Mouse (Mus musculus) monocyte, adult 5-6 weeks (primary cell): ENCODE results near the gene Tmem94. TPM values are rescaled to one million over a fixed set of nuclear protein-coding genes. Genes with fewer than 3 reads are reported as not detected.
A peak's percentile ranks its signal among the peaks of the same experiment; 100 is the strongest.

Experiments used
- ATAC-seq: fragments of 153-309, 156-312 bp; replicated peaks from 2 replicates; pipeline ENCODE4 v1.8.0; 2017; ENCODE audit warnings: mild to moderate bottlenecking; ENCODE audit not compliant: low TSS enrichment, insufficient number of reproducible peaks, severe bottlenecking, poor library complexity, low FRiP score
- total RNA-seq: library from RNA; stranded (forward); fragments of 200-1000, 200-491, 200-594 nt; gene quantifications from 3 replicates; pipeline ENCODE4 v1.2.3, GENCODE M21; 2017

Gene Tmem94
- total RNA-seq, 1 experiment from 2014 or later, result 10.8 TPM

GRCm38 (mm10) chr11:115821001-115821400 is 55.8 kb downstream of the Tmem94 start:
- no peak for ATAC-seq

- ATAC-seq, result peak; percentile 82
Measured at GRCm38 (mm10) chr11:115823774-115824740, 58.8 kb downstream of the Tmem94 start, which contains the start of gene Llgl2. Gene Llgl2 (plus strand): TSS chr11:115824049.

DNA sequence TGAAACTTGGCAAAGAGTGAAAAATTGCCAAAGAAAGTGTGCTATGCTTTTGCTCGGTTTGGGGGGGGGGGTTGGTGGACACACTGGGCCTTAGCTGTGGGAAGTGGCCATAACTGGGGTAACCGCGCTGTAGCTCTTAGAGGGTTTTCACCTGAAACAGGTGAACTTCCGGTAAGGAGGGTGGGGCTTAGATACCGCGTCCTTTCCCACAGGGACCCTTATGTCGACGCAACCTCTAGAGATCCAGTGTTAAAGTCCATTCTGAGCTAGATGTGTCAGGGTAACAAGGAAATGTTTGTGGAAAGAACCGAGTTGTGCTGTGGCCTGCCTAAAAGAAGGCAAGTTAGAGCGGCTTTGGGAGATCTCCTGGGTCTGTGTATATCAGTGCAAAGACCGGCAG is 59.6 kb downstream of the Tmem94 start:
- ATAC-seq, result no peak

DNA sequence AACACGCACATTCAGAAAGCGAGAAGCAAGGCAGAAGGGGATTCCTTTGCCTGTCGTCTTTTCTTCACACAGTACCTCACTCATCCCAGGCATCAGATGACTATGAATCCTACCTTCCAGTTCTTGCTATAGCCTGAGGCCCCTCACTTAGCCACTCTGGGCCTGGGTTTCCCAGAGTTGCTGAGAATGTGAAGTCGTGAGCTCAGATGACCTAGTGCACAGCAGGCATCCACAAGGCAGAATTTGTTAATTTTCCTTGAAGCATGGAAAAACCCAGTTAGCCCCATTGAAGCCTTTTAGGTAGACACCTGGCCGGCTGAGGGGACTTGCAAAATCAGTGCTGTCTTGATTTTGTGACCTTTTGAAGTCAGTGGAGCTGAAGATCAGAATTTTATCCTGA is 61.3 kb downstream of the Tmem94 start:
- no peak for ATAC-seq

GRCm38 (mm10) chr11:115827624-115828023 is 62.4 kb downstream of the Tmem94 start:
- no peak for ATAC-seq

- ATAC-seq, result no peak
Measured at GRCm38 (mm10) chr11:115829036-115829435, 63.8 kb downstream of the Tmem94 start.

DNA sequence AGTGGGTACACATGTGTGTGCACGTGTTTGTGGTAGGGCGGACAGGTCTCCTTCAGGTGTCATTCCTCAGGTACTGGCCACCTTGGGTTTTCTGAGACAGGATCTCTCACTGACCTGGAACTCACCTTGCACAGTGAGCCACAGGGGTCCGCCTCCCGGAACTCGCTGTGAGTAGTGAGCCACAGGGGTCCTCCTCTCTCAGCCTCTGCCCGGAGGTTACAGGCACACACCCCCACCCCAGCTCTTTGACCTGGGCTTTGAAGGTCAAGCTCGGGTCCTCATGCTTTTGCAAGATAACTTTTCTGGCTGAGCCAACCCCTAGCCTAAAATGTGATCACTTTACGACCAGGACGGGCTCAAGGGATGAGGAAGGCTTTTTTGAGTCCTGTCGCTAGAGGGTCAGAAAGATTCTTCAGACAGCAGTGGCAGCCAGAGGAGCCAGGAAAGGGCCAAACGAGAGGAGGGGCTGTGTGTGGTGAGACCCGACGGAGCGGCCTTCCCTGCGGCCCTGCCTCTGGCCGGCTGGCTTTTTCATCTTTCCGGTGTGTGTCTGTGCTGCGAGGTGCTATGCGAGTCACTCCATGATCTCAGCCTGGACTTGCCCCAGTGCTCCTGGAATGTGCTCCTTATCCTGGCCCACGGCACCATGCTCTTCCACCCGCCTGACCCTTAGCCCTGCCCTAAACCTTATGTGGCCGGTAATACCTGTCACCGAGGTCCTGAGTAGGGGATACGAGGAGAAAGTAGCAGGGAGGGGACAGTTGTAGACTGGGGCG is 65.5 kb downstream of the Tmem94 start:
- no peak for ATAC-seq

- no peak for ATAC-seq
Measured at GRCm38 (mm10) chr11:115831518-115831917, 66.3 kb downstream of the Tmem94 start.

DNA sequence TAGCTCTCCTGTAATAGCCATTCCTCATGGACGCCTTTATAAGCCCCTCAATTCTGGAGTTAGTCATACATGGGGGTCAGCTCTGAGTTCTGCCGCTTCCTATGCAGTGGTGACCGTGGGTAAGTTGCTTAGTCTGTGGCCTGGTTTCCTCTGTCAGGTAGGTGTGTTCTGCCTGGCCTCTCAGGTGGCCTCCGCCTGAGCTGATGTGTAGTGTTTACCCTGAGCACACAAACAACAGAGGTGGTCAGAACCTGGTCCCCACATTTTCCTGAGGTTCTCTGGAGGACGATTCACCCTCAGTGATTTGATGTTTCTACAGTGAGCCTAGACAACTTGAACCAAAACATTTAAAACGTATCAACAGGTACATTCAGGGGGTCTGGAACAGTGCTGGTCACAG is 66.8 kb downstream of the Tmem94 start:
- no peak for ATAC-seq

DNA sequence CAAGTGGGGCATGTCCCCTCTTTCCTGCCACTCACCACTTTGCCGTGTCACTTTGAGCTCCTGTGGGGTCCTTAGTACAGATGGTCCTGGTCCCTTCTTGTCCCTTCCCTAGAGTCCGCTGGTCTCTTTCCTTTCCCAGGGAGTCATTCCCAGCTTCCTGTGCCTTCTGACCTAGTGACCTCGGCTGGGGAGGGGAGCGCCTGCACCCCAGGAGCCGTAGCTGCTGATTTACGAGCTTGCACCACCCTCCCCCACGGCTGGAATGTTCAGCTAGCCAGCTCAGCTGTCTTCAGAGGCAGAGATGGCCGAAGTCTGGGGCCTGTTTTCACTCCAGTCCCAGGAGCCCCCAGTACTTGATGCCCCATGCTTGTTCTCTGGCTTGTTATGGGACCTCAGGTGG is 67.3 kb downstream of the Tmem94 start:
- ATAC-seq, result no peak; the same call in 1 of the 2 replicates

DNA sequence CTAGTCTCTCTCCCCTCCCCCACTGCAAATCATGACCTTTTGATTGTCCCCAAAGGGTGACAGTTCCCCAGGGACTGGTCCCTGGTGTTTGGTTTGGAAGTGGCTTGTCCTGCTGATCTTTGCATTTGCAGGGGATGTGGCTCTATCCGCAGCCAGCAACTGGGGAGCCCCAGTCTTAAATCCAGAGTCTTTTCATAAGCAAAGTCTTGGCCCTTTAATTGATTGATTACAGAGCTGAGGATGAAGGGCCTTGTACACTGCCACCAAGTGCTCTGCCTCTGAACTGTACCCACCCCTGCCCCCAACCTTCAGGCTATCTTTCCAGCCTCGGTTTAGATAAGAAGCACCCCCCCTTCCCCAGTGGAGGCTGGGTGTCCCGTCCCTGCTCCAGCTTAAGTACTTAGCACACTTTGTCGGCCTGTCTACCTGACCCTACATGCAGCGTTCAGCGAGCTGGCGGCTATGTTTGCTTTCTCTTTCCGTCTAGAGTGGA is 67.8 kb downstream of the Tmem94 start:
- no peak for ATAC-seq

GRCm38 (mm10) chr11:115834033-115834432 is 68.8 kb downstream of the Tmem94 start:
- ATAC-seq, result no peak

DNA sequence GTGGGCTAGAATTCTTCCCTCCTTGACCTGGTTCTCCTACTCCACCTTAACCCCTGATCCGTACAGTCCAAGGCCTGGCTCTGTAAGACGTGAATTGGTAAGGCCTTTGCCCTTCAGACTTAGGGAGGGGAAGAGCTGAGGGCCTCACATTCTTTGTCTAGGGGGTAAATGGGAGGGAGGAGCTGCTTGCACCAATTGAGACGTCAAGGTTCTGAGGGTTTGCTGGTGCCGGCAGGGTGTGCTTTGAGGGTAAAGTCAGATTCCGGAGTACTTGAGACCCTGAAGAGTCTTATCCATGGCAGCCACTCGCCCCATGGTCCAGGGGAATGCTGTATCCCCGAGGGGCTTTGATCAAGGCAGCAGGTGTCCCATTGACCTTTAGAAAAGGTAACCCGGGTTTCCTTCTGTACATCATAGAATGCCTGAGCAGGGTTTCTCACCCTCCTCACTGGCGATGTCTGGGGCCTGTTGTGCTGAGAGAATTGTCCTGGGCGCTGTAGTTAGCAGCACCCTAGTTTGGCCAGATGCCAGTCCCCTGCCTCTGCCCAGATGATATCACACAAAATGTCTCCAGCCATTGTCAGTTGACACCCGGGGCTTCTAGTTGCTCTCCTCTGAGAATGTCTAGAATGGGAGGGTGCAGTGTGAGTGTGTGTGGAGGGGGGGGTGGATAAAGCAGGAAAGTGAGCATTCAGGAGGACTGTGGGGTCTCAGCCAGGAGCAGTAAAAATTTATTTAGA is 71.6 kb downstream of the Tmem94 start:
- ATAC-seq, result no peak

DNA sequence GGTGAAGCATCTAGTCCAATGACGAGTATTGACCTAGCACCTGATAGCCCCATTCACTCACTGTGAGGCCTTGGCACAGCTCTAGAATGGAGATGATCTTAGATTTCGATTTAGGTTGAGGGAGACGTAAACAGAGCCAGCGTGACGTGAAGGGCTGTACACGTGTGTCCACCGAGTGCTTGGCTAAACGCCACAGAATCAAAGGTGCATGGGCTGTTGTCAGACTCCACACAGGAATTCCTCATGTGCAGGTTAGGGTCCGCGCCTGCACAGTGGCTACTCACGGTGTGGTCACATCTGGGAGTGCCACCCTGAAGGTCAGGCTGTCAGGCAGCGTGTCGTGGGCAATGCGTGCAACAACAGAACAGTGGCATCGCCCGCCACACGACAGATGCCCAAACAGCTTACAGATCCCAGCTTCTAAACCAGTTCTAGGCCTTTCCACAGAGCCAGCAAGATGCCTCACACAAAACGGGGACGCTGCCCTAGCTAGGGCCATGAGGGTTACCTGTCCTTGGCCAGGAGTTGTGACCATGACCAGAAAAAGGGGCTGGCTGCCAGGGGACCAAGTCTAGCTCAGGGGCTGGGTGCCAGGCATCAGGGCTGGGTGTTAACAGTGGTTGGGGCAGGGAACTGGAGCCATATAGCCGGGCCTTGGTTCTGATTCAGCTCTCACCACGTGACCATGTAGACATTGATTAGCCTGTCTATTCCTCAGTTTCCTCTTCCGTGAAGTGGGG is 72.5 kb downstream of the Tmem94 start:
- no peak for ATAC-seq

- no peak for ATAC-seq
Measured at GRCm38 (mm10) chr11:115838895-115839311, 73.7 kb downstream of the Tmem94 start.

GRCm38 (mm10) chr11:115839732-115840131 is 74.5 kb downstream of the Tmem94 start:
- no peak for ATAC-seq

DNA sequence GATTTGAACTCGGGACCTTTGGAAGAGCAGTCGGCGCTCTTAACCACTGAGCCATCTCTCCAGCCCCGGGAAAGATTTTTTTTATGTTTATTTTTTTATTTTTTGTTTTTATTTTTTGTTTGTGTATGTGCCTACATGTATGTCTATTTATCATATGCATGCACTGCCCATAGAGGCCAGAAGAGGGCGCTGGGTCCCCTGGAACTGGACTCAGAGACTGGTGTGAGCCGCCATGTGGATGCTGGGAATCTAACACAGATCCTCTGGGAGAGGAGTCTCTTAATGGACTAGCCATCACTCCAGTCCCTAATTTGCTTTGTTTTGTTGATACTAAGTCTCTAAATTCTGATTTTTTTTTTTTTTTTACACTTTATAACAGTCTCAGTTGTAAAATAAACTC is 75.8 kb downstream of the Tmem94 start:
- no peak for ATAC-seq

DNA sequence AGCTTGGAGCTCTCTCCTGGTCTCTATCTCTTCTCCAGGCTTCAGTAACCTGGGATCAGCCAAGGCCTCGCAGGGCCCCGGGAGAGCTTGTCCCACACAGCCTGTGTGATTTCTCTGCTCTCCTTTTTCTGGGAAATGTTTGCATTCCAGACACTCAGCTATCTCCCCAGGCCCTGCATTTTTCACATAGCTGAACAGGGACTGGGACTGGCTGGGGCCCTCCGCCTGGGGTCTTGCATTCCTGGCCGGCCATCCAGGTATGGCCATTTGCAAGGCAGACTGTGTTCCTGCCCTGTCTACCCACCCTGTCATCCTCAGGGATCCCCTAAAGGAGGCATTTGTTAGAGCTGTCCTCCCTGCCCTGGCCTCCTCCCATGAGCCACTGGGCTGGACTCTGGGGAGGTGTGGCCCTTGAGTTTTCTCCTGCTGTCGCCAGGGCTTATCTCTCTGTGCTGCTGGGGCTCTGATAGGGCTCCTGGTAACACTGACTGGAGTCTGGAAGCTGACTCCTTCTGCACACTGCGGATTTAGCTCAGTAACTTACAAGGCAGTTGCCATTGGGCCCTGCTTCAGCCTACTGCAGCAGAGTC is 76.8 kb downstream of the Tmem94 start:
- ATAC-seq, result no peak
